Mouse (Mus musculus): ENCODE measurements around the gene Pgam5. TPM values are rescaled to one million over a fixed set of nuclear protein-coding genes. Genes with fewer than 3 reads are reported as not detected.

The Pgam5 gene
- 33.9 and 34.5 TPM in 2 replicates for polyA plus RNA-seq (2015; fragmentation: Nextera tagmentation; extraction: Ambion mirVana)

GRCm38 (mm10) chr5:110269141-110270101 lies at the start of gene Pgam5:
Pgam5 (minus strand) TSS chr5:110269913.

GRCm38 (mm10) chr5:110285770-110286445 lies 16.2 kb upstream of the Pgam5 start, which contains the start of the genes Pxmp2 and Pole:
Pxmp2 (minus strand) TSS chr5:110286186.
Pole (plus strand) TSS chr5:110286306.

GRCm38 (mm10) chr5:110230780-110231461 lies 38.8 kb downstream of the Pgam5 start, which contains the start of gene Ankle2:
Ankle2 (plus strand) TSS chr5:110231004.

Other genes starting within 250 kb of the Pgam5 start
- 1.6 and 1.8 TPM in 2 replicates for gene Gm17655, start 197.4 kb downstream of the Pgam5 start, polyA plus RNA-seq (2015; fragmentation: Nextera tagmentation; extraction: Ambion mirVana)
- 0.41 and 0.61 TPM in 2 replicates for gene Gm35315, start 175.5 kb downstream of the Pgam5 start, polyA plus RNA-seq (2015; fragmentation: Nextera tagmentation; extraction: Ambion mirVana)
- gene Plcxd1, start 169.9 kb downstream of the Pgam5 start, polyA plus RNA-seq (2015; fragmentation: Nextera tagmentation; extraction: Ambion mirVana) = 0.36 and 0.49 TPM in 2 replicates
- 13.4 and 17.1 TPM in 2 replicates for gene Gtpbp6, start 161.7 kb downstream of the Pgam5 start, polyA plus RNA-seq (2015; fragmentation: Nextera tagmentation; extraction: Ambion mirVana)
- 2.4 and 3.0 TPM in 2 replicates for gene Zfp605, start 159.8 kb downstream of the Pgam5 start, polyA plus RNA-seq (2015; fragmentation: Nextera tagmentation; extraction: Ambion mirVana)
- 26.3 and 26.4 TPM in 2 replicates for gene Chfr, start 134.1 kb downstream of the Pgam5 start, polyA plus RNA-seq (2015; fragmentation: Nextera tagmentation; extraction: Ambion mirVana)
- gene Golga3, start 93.2 kb downstream of the Pgam5 start, polyA plus RNA-seq (2015; fragmentation: Nextera tagmentation; extraction: Ambion mirVana) = 7.4 TPM in 2 replicates
- gene Ankle2, start 38.9 kb downstream of the Pgam5 start, polyA plus RNA-seq (2015; fragmentation: Nextera tagmentation; extraction: Ambion mirVana) = 16.2 and 18.0 TPM in 2 replicates
- gene Pxmp2, start 16.3 kb upstream of the Pgam5 start, polyA plus RNA-seq (2015; fragmentation: Nextera tagmentation; extraction: Ambion mirVana) = 12.9 and 13.6 TPM in 2 replicates
- gene Pole, start 16.4 kb upstream of the Pgam5 start, polyA plus RNA-seq (2015; fragmentation: Nextera tagmentation; extraction: Ambion mirVana) = 18.9 and 20.6 TPM in 2 replicates
- 0.22 and 0.34 TPM in 2 replicates for gene P2rx2, start 73.3 kb upstream of the Pgam5 start, polyA plus RNA-seq (2015; fragmentation: Nextera tagmentation; extraction: Ambion mirVana)
- not detected in 2 replicates for gene Lrcol1, start 74.8 kb upstream of the Pgam5 start, polyA plus RNA-seq (2015; fragmentation: Nextera tagmentation; extraction: Ambion mirVana)
- 6.9 and 7.5 TPM in 2 replicates for gene Fbrsl1, start 178.6 kb upstream of the Pgam5 start, polyA plus RNA-seq (2015; fragmentation: Nextera tagmentation; extraction: Ambion mirVana)

Measured in spleen, postnatal 0 days (tissue).